8 mouse cellular contexts compared by ENCODE assay signal in genomic region chr12:101083839-101084195, GRCm38 (mm10). TPM values are rescaled to one million over a fixed set of nuclear protein-coding genes. Genes with fewer than 3 reads are reported as not detected.
A peak's percentile ranks its signal among the peaks of the same experiment; 100 is the strongest.
DNase-seq lines count a peak whose midpoint lies in the region; ATAC-seq and TF ChIP-seq lines count a peak whose summit lies in the region.

No protein-coding gene starts in this region.

- peaks cover 18% of the 10 kb centered on the region; the same call in 1 of the 2 replicates for H3K4me1 ChIP-seq in embryonic facial prominence, embryonic 12.5 days
- H3K4me1 ChIP-seq in intestine, postnatal 0 days (replicated peaks; ENCODE audit: control insufficient read depth, insufficient read depth, low read length) = no peaks in the 10 kb centered on the region; the same call in 1 of the 2 replicates
- H3K4me1 ChIP-seq in neural tube, embryonic 13.5 days (replicated peaks) = peaks cover 37% of the 10 kb centered on the region

- peak overlapping the region; percentile 97 for H3K4me3 ChIP-seq in layer of hippocampus, adult 2 months
- peak overlapping the region; percentile 100 for H3K4me3 ChIP-seq in embryonic facial prominence, embryonic 12.5 days
- H3K4me3 ChIP-seq in intestine, postnatal 0 days (ENCODE audit: low read depth, low read length) = peak overlapping the region; percentile 89
- peak overlapping the region; percentile 100 for H3K4me3 ChIP-seq in neural tube, embryonic 13.5 days

- no peaks in the 10 kb centered on the region for H3K27me3 ChIP-seq in embryonic facial prominence, embryonic 12.5 days
- H3K27me3 ChIP-seq in intestine, postnatal 0 days (replicated peaks; ENCODE audit: control insufficient read depth, insufficient read depth, low read length) = no peaks in the 10 kb centered on the region
- no peaks in the 10 kb centered on the region for H3K27me3 ChIP-seq in neural tube, embryonic 13.5 days

- ATAC-seq in embryonic facial prominence, embryonic 12.5 days (ENCODE audit: insufficient number of reproducible peaks, insufficient read depth, low FRiP score, low TSS enrichment) = peak; percentile 58
- ATAC-seq in intestine, postnatal 0 days = peak; percentile 60
- ATAC-seq in neural tube, embryonic 13.5 days (ENCODE audit: low read depth) = peak; percentile 76; the same call in 1 of the 2 replicates

- H3K9me3 ChIP-seq in embryonic facial prominence, embryonic 12.5 days = no peaks in the 10 kb centered on the region
- no peaks in the 10 kb centered on the region for H3K9me3 ChIP-seq in intestine, postnatal 0 days (ENCODE audit: control insufficient read depth)
- H3K9me3 ChIP-seq in neural tube, embryonic 13.5 days = no peaks in the 10 kb centered on the region

- H3K27ac ChIP-seq in layer of hippocampus, adult 2 months = peak overlapping the region; percentile 100
- H3K27ac ChIP-seq in embryonic facial prominence, embryonic 12.5 days = peak overlapping the region; percentile 99
- H3K27ac ChIP-seq in intestine, postnatal 0 days (ENCODE audit: low read depth, low read length) = peak overlapping the region; percentile 92
- H3K27ac ChIP-seq in neural tube, embryonic 13.5 days (replicated peaks) = peak overlapping the region; percentile 99

- no peak for TF ChIP-seq CTCF in layer of hippocampus, adult 2 months (conservative IDR thresholded peaks at IDR 0.05)
- no peak for TF ChIP-seq CTCF in intestine, postnatal 0 days (IDR thresholded peaks at IDR 0.05; ENCODE audit: low read depth)

- peak overlapping the region; percentile 58 for H3K4me2 ChIP-seq in embryonic facial prominence, embryonic 12.5 days (replicated peaks)
- peak overlapping the region; percentile 72 for H3K4me2 ChIP-seq in intestine, postnatal 0 days (replicated peaks; ENCODE audit: low read depth)
- peak overlapping the region; percentile 70 for H3K4me2 ChIP-seq in neural tube, embryonic 13.5 days

- peak overlapping the region; percentile 98 for H3K9ac ChIP-seq in embryonic facial prominence, embryonic 12.5 days
- H3K9ac ChIP-seq in intestine, postnatal 0 days (ENCODE audit: low read depth, low read length) = peak overlapping the region; percentile 91
- peak overlapping the region; percentile 98 for H3K9ac ChIP-seq in neural tube, embryonic 13.5 days

- no peaks in the 10 kb centered on the region for H3K36me3 ChIP-seq in embryonic facial prominence, embryonic 12.5 days
- H3K36me3 ChIP-seq in intestine, postnatal 0 days (ENCODE audit: control insufficient read depth, insufficient read depth) = no peaks in the 10 kb centered on the region
- peaks cover 6% of the 10 kb centered on the region; the same call in 1 of the 2 replicates for H3K36me3 ChIP-seq in neural tube, embryonic 13.5 days

- WGBS in embryonic facial prominence, embryonic 12.5 days = under 1% methylated on average over 23 of the region's 23 CpGs
- under 1% methylated on average over 23 of the region's 23 CpGs for WGBS in intestine, postnatal 0 days
- WGBS in neural tube, embryonic 13.5 days = under 1% methylated on average over 20 of the region's 23 CpGs

- DNase-seq in layer of hippocampus, adult 2 months (ENCODE audit: low spot score in 2 of 2) = no peak
- no peak for DNase-seq in layer of hippocampus, adult 11-12 months (ENCODE audit: low spot score)
- DNase-seq in frontal cortex, postnatal 25 days (ENCODE audit: low spot score in 2 of 2) = no peak
- DNase-seq in c-Kit-positive CD71-positive TER-119-positive erythroid progenitor cells, embryonic 14.5 days (ENCODE audit: low spot score) = no peak
- DNase-seq in layer of hippocampus, adult 8-10 months (ENCODE audit: low spot score in 2 of 2) = no peak

RNA-seq across cellular contexts. Expression of gene Ppp4r3a, which starts 0.3 kb away (rescaled TPM):
- total RNA-seq in layer of hippocampus, adult 2 months (2021) = 10 to 100 TPM; 38.4 to 44.7 TPM
- polyA plus RNA-seq in embryonic facial prominence, embryonic 12.5 days (2016; fragmentation: Nextera tagmentation; extraction: Ambion mirVana) = 65.7 and 66.6 TPM in 2 replicates
- 18.4 and 19.6 TPM in 2 replicates for polyA plus RNA-seq in intestine, postnatal 0 days (2015; fragmentation: Nextera tagmentation; extraction: Ambion mirVana)
- 31.6 and 32.4 TPM in 2 replicates for polyA plus RNA-seq in neural tube, embryonic 13.5 days (2015; fragmentation: Nextera tagmentation; extraction: Ambion mirVana)
- total RNA-seq in layer of hippocampus, adult 8-10 months (2022) = 10 to 100 TPM; 38.9 to 49.2 (median 46.2) TPM

RNA-seq across cellular contexts. Expression of gene Ccdc88c, which starts 55.0 kb away (rescaled TPM):
- total RNA-seq in layer of hippocampus, adult 2 months (2021) = 10 to 100 TPM; 24.3 to 33.7 TPM
- polyA plus RNA-seq in embryonic facial prominence, embryonic 12.5 days (2016; fragmentation: Nextera tagmentation; extraction: Ambion mirVana) = 6.6 and 6.7 TPM in 2 replicates
- polyA plus RNA-seq in intestine, postnatal 0 days (2015; fragmentation: Nextera tagmentation; extraction: Ambion mirVana) = 11.7 and 14.4 TPM in 2 replicates
- polyA plus RNA-seq in neural tube, embryonic 13.5 days (2015; fragmentation: Nextera tagmentation; extraction: Ambion mirVana) = 11.0 and 11.8 TPM in 2 replicates
- 10 to 100 TPM; 30.2 to 38.8 (median 34.7) TPM for total RNA-seq in layer of hippocampus, adult 8-10 months (2022)
